Mouse (Mus musculus) spleen, adult 2 months (tissue): ENCODE results near the gene Henmt1.

Source experiments
- CTCF ChIP-seq: fragments of 200-500 bp; IDR thresholded peaks from 2 replicates; pipeline ENCODE4 v1.5.1; 2011; ENCODE audit warnings: mild to moderate bottlenecking, inconsistent platforms; ENCODE audit not compliant: insufficient read depth, insufficient read length, insufficient replicate concordance; ENCODE audit errors: extremely low read depth
- POLR2A ChIP-seq: fragments of 200-500 bp; IDR thresholded peaks from 2 replicates; pipeline ENCODE4 v1.6.1; 2011; ENCODE audit warnings: low read depth, low read length, inconsistent platforms

- TF ChIP-seq CTCF: no peak
- no peak for TF ChIP-seq POLR2A
Measured at GRCm38 (mm10) chr3:108983989-108984388, 44.3 kb downstream of the Henmt1 start.
